Mouse (Mus musculus) cerebellum, adult 2 months (tissue): Measurements from ENCODE around the gene Cdh23.

Experiments
- CTCF ChIP-seq: fragments of 200-500 bp; IDR thresholded peaks from 2 replicates; pipeline ENCODE4 v1.5.1; 2011; ENCODE audit warnings: low read depth, mild to moderate bottlenecking, control low read depth, low read length, moderate library complexity, borderline replicate concordance; ENCODE audit not compliant: insufficient read depth
- POLR2A ChIP-seq: fragments of 200-500 bp; IDR thresholded peaks from 2 replicates; pipeline ENCODE4 v1.6.1; 2011; ENCODE audit warnings: low read length, control low read depth, borderline replicate concordance; ENCODE audit not compliant: insufficient read depth

DNA sequence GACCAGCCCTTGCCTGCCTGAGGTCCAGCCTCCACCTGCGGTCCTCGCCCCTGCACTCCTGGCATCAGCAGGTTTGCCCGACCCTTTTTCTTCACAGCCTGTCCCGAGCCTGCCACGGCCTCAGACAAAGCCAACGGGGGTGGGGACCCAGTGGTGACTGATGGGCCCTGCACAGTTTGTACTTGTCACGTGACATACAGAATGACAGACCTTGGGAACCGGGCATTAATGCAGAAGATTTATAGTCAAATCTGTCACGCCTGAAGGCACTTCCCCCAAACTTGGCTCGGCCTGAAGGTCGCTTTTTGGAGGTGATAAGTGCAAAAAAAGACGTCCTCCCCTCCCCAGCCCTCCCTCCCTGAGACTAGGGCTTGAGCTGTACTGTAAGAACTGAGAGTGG lies 73.5 kb downstream of the Cdh23 start:
- no peak for TF ChIP-seq CTCF
- TF ChIP-seq POLR2A: no peak
